Mouse (Mus musculus) kidney, adult 2 months (tissue): ENCODE measurements around the gene Nr1d1. TPM values are rescaled to one million over a fixed set of nuclear protein-coding genes. Genes with fewer than 3 reads are reported as not detected.

Experiments used
- DNase-seq: peaks from one replicate; pipeline ENCODE4 v3.0.0; 2021
- H3K27ac ChIP-seq: fragments of 200-500 bp; 2 replicates; pipeline ENCODE4 v1.5.1; 2012; ENCODE audit warnings: low read depth, low read length, control low read depth, inconsistent platforms; ENCODE audit not compliant: insufficient read depth
- H3K27me3 ChIP-seq: fragments of 200-500 bp; replicated peaks from 2 replicates; pipeline ENCODE4 v1.6.1; 2012; ENCODE audit warnings: mild to moderate bottlenecking, moderate library complexity, low read length, inconsistent platforms; ENCODE audit not compliant: control insufficient read depth, insufficient read depth
- H3K36me3 ChIP-seq: fragments of 200-500 bp; 2 replicates; pipeline ENCODE4 v1.6.1; 2012; ENCODE audit warnings: mild to moderate bottlenecking, moderate library complexity, low read length, inconsistent platforms; ENCODE audit not compliant: control insufficient read depth, insufficient read depth
- H3K4me1 ChIP-seq: fragments of 200-500 bp; 2 replicates; pipeline ENCODE4 v1.6.1; 2011; ENCODE audit warnings: low read length; ENCODE audit not compliant: control insufficient read depth, insufficient read depth
- H3K4me3 ChIP-seq: fragments of 200-500 bp; 2 replicates; pipeline ENCODE4 v1.5.1; 2011; ENCODE audit warnings: mild to moderate bottlenecking, low read depth, low read length, control low read depth; ENCODE audit not compliant: insufficient read depth
- CTCF ChIP-seq: fragments of 200-500 bp; conservative IDR thresholded peaks from 2 replicates; pipeline ENCODE4 v1.5.1; 2011; ENCODE audit warnings: low read depth, mild to moderate bottlenecking, control low read depth, low read length, moderate library complexity, mixed read lengths; ENCODE audit not compliant: insufficient read depth, insufficient read length
- POLR2A ChIP-seq: fragments of 200-500 bp; IDR thresholded peaks from one replicate; pipeline ENCODE4 v1.6.1; 2011; ENCODE audit warnings: low read depth, low read length, control low read depth
- WGBS: fragments of 180-500 bp; shearing (Covaris S2); methylation state at CpG from one replicate; pipeline ENCODE4 v1.1.7; 2018; 5-methylcytosine and 5-hydroxymethylcytosine counted together
- polyA plus RNA-seq: library from polyadenylated mRNA; depleted of rRNA; stranded (reverse); fragments of >200 nt; gene quantifications from 2 replicates; pipeline ENCODE4 v1.2.3, GENCODE M21; 2012

The Nr1d1 gene
- polyA plus RNA-seq, 1 experiment, result 140 TPM

GRCm38 (mm10) chr11:98773635-98774295, 1.4 kb downstream of the Nr1d1 start:
- under 1% methylated on average over 37 of the region's 37 CpGs for WGBS
- H3K36me3 ChIP-seq, result peaks cover 27% of the 10 kb centered on the region
- peak overlapping the region; percentile 97 for H3K27ac ChIP-seq
- no peak for TF ChIP-seq CTCF
- peak; percentile 81 for TF ChIP-seq POLR2A
- DNase-seq, result peak; percentile 100
- H3K4me1 ChIP-seq, result peaks cover 19% of the 10 kb centered on the region
- H3K4me3 ChIP-seq, result peak overlapping the region; percentile 79
- H3K27me3 ChIP-seq, result no peaks in the 10 kb centered on the region

GRCm38 (mm10) chr11:98772667-98773171, 2.4 kb downstream of the Nr1d1 start:
- Histone ChIP-seq H3K36me3 (peaks cover 34% of the 10 kb centered on the region), H3K27ac (peak overlapping the region; percentile 97), H3K27me3 (no peaks in the 10 kb centered on the region), H3K4me1 (peaks cover 19% of the 10 kb centered on the region), H3K4me3 (peak overlapping the region; percentile 42)
- TF ChIP-seq POLR2A (no peak), CTCF (no peak)
- WGBS, result 11% methylated on average over 8 of the region's 8 CpGs
- DNase-seq, result peak; percentile 90

GRCm38 (mm10) chr11:98771844-98772525, 3.1 kb downstream of the Nr1d1 start:
- peak overlapping the region; percentile 42; the same call in 1 of the 2 replicates for H3K4me3 ChIP-seq
- no peak for DNase-seq

GRCm38 (mm10) chr11:98771131-98771530, 4.0 kb downstream of the Nr1d1 start:
- no peak overlapping the region for H3K27ac ChIP-seq
- no peaks in the 10 kb centered on the region for H3K27me3 ChIP-seq
- TF ChIP-seq POLR2A, result no peak
- no peak for TF ChIP-seq CTCF
- no peak for DNase-seq
- H3K4me3 ChIP-seq, result no peak overlapping the region
- peaks cover 12% of the 10 kb centered on the region for H3K4me1 ChIP-seq
- 90% methylated on average over 18 of the region's 18 CpGs for WGBS
- H3K36me3 ChIP-seq, result peaks cover 34% of the 10 kb centered on the region

More at GRCm38 (mm10) chr11:98771844-98772525, 3.1 kb downstream of the Nr1d1 start:
- no peak for TF ChIP-seq POLR2A
- TF ChIP-seq CTCF, result no peak
- peaks cover 18% of the 10 kb centered on the region for H3K4me1 ChIP-seq
- peak overlapping the region; percentile 97 for H3K27ac ChIP-seq
- no peaks in the 10 kb centered on the region for H3K27me3 ChIP-seq
- H3K36me3 ChIP-seq, result peaks cover 34% of the 10 kb centered on the region
- WGBS, result 76% methylated on average over 11 of the region's 11 CpGs

- Histone ChIP-seq H3K4me3 (no peak overlapping the region), H3K27me3 (no peaks in the 10 kb centered on the region), H3K4me1 (peaks cover 5% of the 10 kb centered on the region; the same call in 1 of the 2 replicates), H3K27ac (no peak overlapping the region), H3K36me3 (peaks cover 34% of the 10 kb centered on the region)
- TF ChIP-seq CTCF (no peak), POLR2A (no peak)
- WGBS, result 78% methylated on average over 26 of the region's 26 CpGs
- peak; percentile 43 for DNase-seq
Measured at GRCm38 (mm10) chr11:98770096-98770975, 4.8 kb downstream of the Nr1d1 start.

- WGBS, result 73% methylated on average over 25 of the region's 25 CpGs
Measured at GRCm38 (mm10) chr11:98769007-98769954, 5.9 kb downstream of the Nr1d1 start.

More at GRCm38 (mm10) chr11:98769007-98769954, 5.9 kb downstream of the Nr1d1 start:
- TF ChIP-seq POLR2A (no peak), CTCF (no peak)
- Histone ChIP-seq H3K4me3 (no peak overlapping the region), H3K36me3 (peaks cover 34% of the 10 kb centered on the region), H3K4me1 (peaks cover 5% of the 10 kb centered on the region; the same call in 1 of the 2 replicates), H3K27me3 (no peaks in the 10 kb centered on the region), H3K27ac (no peak overlapping the region)
- DNase-seq, result peak; percentile 26
